Mouse (Mus musculus) heart, adult 2 months (tissue): ENCODE results near the gene Spin4. TPM values are rescaled to one million over a fixed set of nuclear protein-coding genes. Genes with fewer than 3 reads are reported as not detected.
A peak's percentile ranks its signal among the peaks of the same experiment; 100 is the strongest.

ENCODE experiments used
- DNase-seq, 2 experiments: peaks; one replicate each; pipeline ENCODE4 v3.0.0; 2021
- H3K27ac ChIP-seq: fragments of 200-600 bp; 2 replicates; pipeline ENCODE4 v1.8.1; 2022
- H3K27me3 ChIP-seq: fragments of 200-500 bp; 2 replicates; pipeline ENCODE4 v1.6.1; 2012; ENCODE audit warnings: mild to moderate bottlenecking, low read length, inconsistent platforms, mixed read lengths; ENCODE audit not compliant: control insufficient read depth, insufficient read depth
- H3K36me3 ChIP-seq: fragments of 200-500 bp; 2 replicates; pipeline ENCODE4 v1.6.1; 2012; ENCODE audit warnings: low read length, inconsistent platforms; ENCODE audit not compliant: control insufficient read depth, insufficient read depth
- H3K4me1 ChIP-seq: fragments of 200-500 bp; 2 replicates; pipeline ENCODE4 v1.6.1; 2011; ENCODE audit warnings: low read length; ENCODE audit not compliant: control insufficient read depth, insufficient read depth
- H3K4me3 ChIP-seq: fragments of 200-600 bp; 2 replicates; pipeline ENCODE4 v1.8.1; 2022
- H3K79me2 ChIP-seq: fragments of 200-500 bp; replicated peaks from 2 replicates; pipeline ENCODE4 v1.6.1; 2012; ENCODE audit warnings: mild to moderate bottlenecking, inconsistent platforms, low read length, moderate library complexity, mixed read lengths; ENCODE audit not compliant: control insufficient read depth, insufficient read depth
- H3K9ac ChIP-seq: fragments of 200-500 bp; 2 replicates; pipeline ENCODE4 v1.6.1; 2012; ENCODE audit warnings: low read depth, mild to moderate bottlenecking, control low read depth, inconsistent platforms, low read length, mixed read lengths
- CTCF ChIP-seq: fragments of 200-600 bp; IDR thresholded peaks from 2 replicates; pipeline ENCODE4 v1.8.1; 2022; ENCODE audit warnings: antibody characterized with exemption, mild to moderate bottlenecking, moderate library complexity
- EP300 ChIP-seq: fragments of 200-500 bp; IDR thresholded peaks from 2 replicates; pipeline ENCODE4 v1.6.1; 2011; ENCODE audit warnings: low read depth, low read length, control low read depth; ENCODE audit not compliant: insufficient read depth
- POLR2A ChIP-seq: fragments of 200-500 bp; IDR thresholded peaks from 2 replicates; pipeline ENCODE4 v1.6.1; 2011; ENCODE audit warnings: mild to moderate bottlenecking, low read depth, low read length, control low read depth; ENCODE audit not compliant: insufficient read depth
- WGBS: fragments of 180-500 bp; shearing (Covaris S2); methylation state at CpG from one replicate; pipeline ENCODE4 v1.1.7; 2018; 5-methylcytosine and 5-hydroxymethylcytosine counted together
- intact Hi-C: fragments of 180-260 bp; cut with DNase I; formaldehyde crosslinking; loops from one replicate; pipeline ENCODE4 v1.15.1; 2025
- long read RNA-seq: library from polyadenylated mRNA; stranded (forward); transcript quantifications from one replicate; pipeline ENCODE4 v2.0.0, GENCODE M21; 2021
- polyA plus RNA-seq: library from polyadenylated mRNA; depleted of rRNA; stranded (reverse); fragments of >200 nt; gene quantifications from 2 replicates; pipeline ENCODE4 v1.2.3, GENCODE M21; 2012; rRNA removed
- total RNA-seq, 2 experiments: library from RNA; stranded (reverse); gene quantifications; 2 replicates each; pipeline ENCODE4 v1.2.3; 2021

Gene Spin4
- total RNA-seq (under 1 TPM; 0.76 to 0.86 TPM), polyA plus RNA-seq (0.35 and 0.70 TPM in 2 replicates)
- long read RNA-seq, full-length matches to known transcripts, result 1 of 1 reads
- long read RNA-seq, partial matches to known transcripts, result 0 of 1 reads
- long read RNA-seq, other reads (novel, unspliced or antisense), result 0 of 1 reads

DNA sequence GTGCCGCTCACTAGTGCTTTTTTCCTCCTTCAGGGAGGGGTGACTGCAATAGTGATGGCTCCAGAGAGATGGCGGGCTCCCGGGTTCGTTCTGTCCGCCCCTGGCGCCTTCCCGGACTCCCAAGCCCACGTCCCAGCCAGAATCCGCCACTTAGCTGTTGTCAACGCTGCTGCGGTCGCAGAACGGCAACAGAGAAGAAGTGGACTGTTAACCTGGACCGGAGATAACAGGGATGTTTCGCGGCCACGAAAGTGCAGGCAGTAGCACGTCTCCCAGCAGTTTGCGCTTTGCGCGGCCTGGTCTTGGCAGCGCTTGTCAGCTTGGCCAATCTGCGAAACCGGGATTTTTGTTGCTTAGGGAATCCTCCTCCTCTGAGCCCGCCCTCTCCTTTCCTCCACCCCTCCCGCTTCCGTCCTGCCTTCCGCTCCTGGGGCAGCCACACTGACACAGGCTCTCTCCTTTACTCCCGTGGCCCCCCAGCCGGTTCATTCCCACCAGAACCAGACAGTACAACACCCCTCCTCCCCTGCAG is at the start of gene Spin4:
Gene Spin4, minus strand, starts transcription at position 322 of the 532 bp plus-strand sequence.
- Histone ChIP-seq H3K27ac (peak within 1 kb of the TSS; percentile 80), H3K27me3 (no peaks in the 10 kb centered on the region), H3K79me2 (no peaks in the 10 kb centered on the region), H3K9ac (peak within 1 kb of the TSS; percentile 78), H3K4me1 (no peaks in the 10 kb centered on the region; the same call in 1 of the 2 replicates), H3K36me3 (no peaks in the 10 kb centered on the region), H3K4me3 (peak within 1 kb of the TSS; percentile 60)
- TF ChIP-seq POLR2A (peak; percentile 86), EP300 (0 out of 2 replicates have a peak, but pooled peaks have one; percentile 34), CTCF (no peak)
- intact Hi-C loops, result loop anchor here (5.0 kb wide), 2 partner anchors 141 to 421 kb away; no protein-coding TSS in a partner anchor
- DNase-seq, result peak; percentile 78 to 83
- 17% methylated on average over 29 of the region's 30 CpGs for WGBS

DNA sequence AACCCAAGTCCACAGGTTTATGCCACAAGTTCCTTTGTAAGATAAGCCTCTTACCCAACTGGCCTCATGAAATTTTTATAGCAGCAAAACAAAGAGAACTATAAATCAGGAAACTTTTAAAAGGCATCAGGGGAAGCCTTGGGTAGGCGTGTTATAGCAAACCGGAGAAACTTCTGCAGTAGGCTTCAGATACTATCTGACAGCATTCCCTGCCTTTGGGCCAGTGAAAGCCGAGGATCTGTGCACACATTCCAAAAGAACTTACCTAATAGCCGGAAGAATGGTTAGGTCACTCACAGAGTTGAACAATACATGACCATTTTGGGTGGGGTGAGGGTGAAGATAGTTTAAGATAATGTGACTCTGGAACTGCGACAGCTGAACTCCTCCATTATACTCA is 1.4 kb upstream of the Spin4 start:
- Histone ChIP-seq H3K27ac (no peak overlapping the region; the same call in 1 of the 2 replicates), H3K79me2 (no peaks in the 10 kb centered on the region), H3K9ac (no peak overlapping the region), H3K36me3 (no peaks in the 10 kb centered on the region), H3K4me1 (no peaks in the 10 kb centered on the region; the same call in 1 of the 2 replicates), H3K4me3 (no peak overlapping the region), H3K27me3 (no peaks in the 10 kb centered on the region)
- 52% methylated on average over 5 of the region's 5 CpGs for WGBS
- no peak for DNase-seq
- no peak for TF ChIP-seq CTCF
- no peak for TF ChIP-seq EP300
- no peak for TF ChIP-seq POLR2A
- intact Hi-C loops, result loop anchor here (5.0 kb wide), 2 partner anchors 139 to 419 kb away; no protein-coding TSS in a partner anchor

DNA sequence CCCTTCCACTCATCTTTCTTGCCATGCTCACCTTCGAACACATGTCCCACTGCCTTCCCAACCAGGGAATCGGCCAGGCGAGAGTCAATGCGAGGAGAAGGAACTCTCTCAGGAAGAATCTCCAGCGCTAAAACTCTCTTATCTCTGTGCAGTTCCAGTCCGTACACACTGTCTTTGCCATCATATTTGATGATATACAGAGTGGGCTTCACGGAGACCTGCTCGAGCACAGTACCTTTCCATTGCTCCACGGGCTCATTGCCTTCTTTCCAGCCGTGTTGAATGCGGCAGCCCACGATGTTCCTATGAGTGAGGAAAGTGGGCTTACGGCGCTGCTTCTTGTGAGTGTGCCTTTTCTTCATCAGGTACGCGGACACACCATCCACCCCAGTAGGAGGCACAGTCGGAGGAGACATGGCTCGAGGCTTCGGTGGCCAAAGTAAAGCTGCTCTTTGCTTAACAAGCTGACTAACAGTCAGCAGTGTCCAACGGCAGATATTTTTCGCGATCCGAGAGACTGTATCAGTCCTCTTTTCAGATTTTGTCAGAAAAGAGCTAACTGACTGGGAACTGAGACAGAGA is 612 bp downstream of the Spin4 start:
- no peaks in the 10 kb centered on the region for H3K36me3 ChIP-seq
- H3K27ac ChIP-seq, result peak overlapping the region; percentile 80
- peak overlapping the region; percentile 60 for H3K4me3 ChIP-seq
- peak overlapping the region; percentile 78 for H3K9ac ChIP-seq
- H3K79me2 ChIP-seq, result no peaks in the 10 kb centered on the region
- TF ChIP-seq POLR2A (no peak), CTCF (no peak), EP300 (no peak)
- no peaks in the 10 kb centered on the region; the same call in 1 of the 2 replicates for H3K4me1 ChIP-seq
- intact Hi-C loops, result loop anchor here (5.0 kb wide), 2 partner anchors 141 to 421 kb away; no protein-coding TSS in a partner anchor
- no peak for DNase-seq
- no peaks in the 10 kb centered on the region for H3K27me3 ChIP-seq
- 21% methylated on average over 23 of the region's 23 CpGs for WGBS

DNA sequence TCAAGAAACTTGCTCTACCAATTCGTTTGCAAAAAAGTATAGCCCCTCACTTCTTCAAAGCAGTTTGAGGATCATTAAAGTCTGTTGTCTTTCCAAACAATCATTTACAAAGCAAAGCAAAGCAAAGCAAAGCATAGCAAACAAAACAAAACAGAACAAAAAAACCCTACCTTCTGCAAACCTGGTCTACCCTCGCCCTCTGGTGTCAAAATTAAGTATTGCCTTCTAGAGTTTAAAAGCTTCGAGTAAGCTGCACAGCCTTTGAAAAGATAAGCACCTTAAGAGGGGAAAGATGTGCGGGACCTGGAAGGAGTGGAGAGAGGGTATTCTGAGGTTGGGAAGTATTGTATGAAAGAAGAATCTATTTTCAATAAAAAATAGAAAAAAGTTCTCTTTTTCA is 14.4 kb downstream of the Spin4 start:
- DNase-seq, result no peak
- Histone ChIP-seq H3K79me2 (no peaks in the 10 kb centered on the region), H3K27me3 (no peaks in the 10 kb centered on the region), H3K9ac (no peak overlapping the region), H3K36me3 (no peaks in the 10 kb centered on the region), H3K27ac (no peak overlapping the region), H3K4me3 (no peak overlapping the region), H3K4me1 (no peaks in the 10 kb centered on the region)
- intact Hi-C loops, result loop anchor here (1.0 kb wide), 1 partner anchor 147 kb away; no protein-coding TSS in a partner anchor
- WGBS, result 12% methylated on average over 4 of the region's 4 CpGs
- TF ChIP-seq POLR2A, result no peak
- TF ChIP-seq EP300, result no peak
- peak; percentile 73 for TF ChIP-seq CTCF

DNA sequence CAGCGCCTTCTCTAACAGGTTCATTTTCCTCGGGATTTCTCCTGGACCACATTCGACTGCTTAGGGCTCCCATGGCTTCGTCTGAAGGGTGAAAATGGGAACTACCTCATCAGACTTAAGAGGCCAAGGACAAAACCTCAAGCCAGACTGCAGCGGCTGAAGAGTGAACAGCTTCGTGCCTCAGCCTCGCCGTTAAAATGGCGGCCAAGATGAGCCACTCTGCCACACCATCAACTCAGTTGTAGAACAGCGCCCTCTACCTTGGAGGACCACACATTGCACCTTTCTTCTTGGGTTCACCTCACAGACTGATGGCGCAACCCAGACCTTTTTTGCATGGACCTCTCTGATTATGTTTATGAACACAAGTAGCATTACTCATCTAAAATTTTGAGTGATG is 27.6 kb downstream of the Spin4 start:
- H3K36me3 ChIP-seq, result no peaks in the 10 kb centered on the region
- H3K79me2 ChIP-seq, result no peaks in the 10 kb centered on the region
- no peaks in the 10 kb centered on the region for H3K4me1 ChIP-seq
- no peak overlapping the region for H3K4me3 ChIP-seq
- TF ChIP-seq POLR2A (no peak), EP300 (no peak), CTCF (no peak)
- DNase-seq, result no peak
- no peak overlapping the region for H3K27ac ChIP-seq
- intact Hi-C loops, result no loop called here
- H3K27me3 ChIP-seq, result no peaks in the 10 kb centered on the region
- no peak overlapping the region for H3K9ac ChIP-seq
- WGBS, result 84% methylated on average over 11 of the region's 11 CpGs

DNA sequence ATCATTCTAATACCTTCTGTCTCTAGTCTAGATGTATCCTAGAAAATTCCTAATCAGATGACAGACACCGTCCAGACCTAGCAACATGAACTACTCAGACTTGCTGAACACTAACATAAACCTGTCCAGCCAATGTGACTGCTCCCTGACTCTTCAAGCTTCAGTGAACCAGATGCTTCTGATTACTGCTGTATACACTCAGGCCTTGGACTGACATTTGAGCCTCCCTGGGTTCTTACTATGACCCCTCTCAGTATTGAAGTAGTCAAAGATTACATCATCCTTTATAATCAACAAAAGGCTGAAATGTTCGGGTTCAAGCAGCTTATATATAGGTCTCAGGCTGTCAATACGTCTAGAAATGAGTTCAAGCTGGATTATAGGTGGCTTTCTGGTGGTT is 32.4 kb downstream of the Spin4 start:
- no peaks in the 10 kb centered on the region for H3K27me3 ChIP-seq
- H3K36me3 ChIP-seq, result no peaks in the 10 kb centered on the region
- H3K9ac ChIP-seq, result no peak overlapping the region
- WGBS, result 59% methylated on average over 3 of the region's 3 CpGs
- no peak overlapping the region for H3K4me3 ChIP-seq
- TF ChIP-seq POLR2A (no peak), CTCF (no peak), EP300 (no peak)
- no peak overlapping the region for H3K27ac ChIP-seq
- intact Hi-C loops, result no loop called here
- no peaks in the 10 kb centered on the region for H3K4me1 ChIP-seq
- no peak for DNase-seq
- H3K79me2 ChIP-seq, result no peaks in the 10 kb centered on the region
